Mouse (Mus musculus) MEL (cell line): ENCODE measurements around the gene Ecm1. TPM values are rescaled to one million over a fixed set of nuclear protein-coding genes. Genes with fewer than 3 reads are reported as not detected.
A peak's percentile ranks its signal among the peaks of the same experiment; 100 is the strongest.

Experiments
- DNase-seq: peaks from one replicate; pipeline ENCODE4 v3.0.0; 2011; ENCODE audit warnings: low read depth, low spot score
- H3K27ac ChIP-seq: 2 replicates; pipeline ENCODE4 v1.5.1; 2012; ENCODE audit warnings: low read depth, mild to moderate bottlenecking, control low read depth, low read length, moderate library complexity; ENCODE audit not compliant: control insufficient read depth
- H3K27me3 ChIP-seq, 2 experiments: fragments of 150-350 bp in 1 of 2; sonication (generic) in 1 of 2; 2 replicates each; pipeline ENCODE4 v1.6.1; 2012; ENCODE audit warnings: low read length in 2 of 2, mild to moderate bottlenecking in 2 of 2, improper control_type of control experiment in 1 of 2, moderate library complexity in 1 of 2; ENCODE audit not compliant: insufficient read depth in 2 of 2, control insufficient read depth in 1 of 2
- H3K36me3 ChIP-seq, 2 experiments: 2 replicates each; pipeline ENCODE4 v1.6.1; 2012 to 2014; ENCODE audit warnings: low read length in 2 of 2, improper control_type of control experiment in 1 of 2, inconsistent platforms in 1 of 2, mild to moderate bottlenecking in 1 of 2; ENCODE audit not compliant: insufficient read depth in 2 of 2, control insufficient read depth in 1 of 2
- H3K4me1 ChIP-seq, 2 experiments: fragments of 150-350 bp in 1 of 2; sonication (generic) in 1 of 2; 2 replicates each; pipeline ENCODE4 v1.6.1; 2012; ENCODE audit warnings: low read length in 2 of 2, improper control_type of control experiment in 1 of 2, mild to moderate bottlenecking in 1 of 2; ENCODE audit not compliant: insufficient read depth in 2 of 2, control insufficient read depth in 1 of 2
- H3K4me3 ChIP-seq, 2 experiments: fragments of 150-350 bp in 1 of 2; sonication (generic) in 1 of 2; 2 replicates each; pipeline ENCODE4 v1.5.1; 2012; ENCODE audit warnings: low read depth in 2 of 2, low read length in 2 of 2, mild to moderate bottlenecking in 2 of 2, moderate library complexity in 2 of 2, control low read depth in 1 of 2, improper control_type of control experiment in 1 of 2; ENCODE audit not compliant: control insufficient read depth in 1 of 2, insufficient read depth in 1 of 2
- H3K79me2 ChIP-seq: 2 replicates; pipeline ENCODE4 v1.6.1; 2012; ENCODE audit warnings: mild to moderate bottlenecking, low read length, moderate library complexity; ENCODE audit not compliant: control insufficient read depth, poor library complexity, insufficient read depth
- H3K9ac ChIP-seq: 2 replicates; pipeline ENCODE4 v1.6.1; 2012; ENCODE audit warnings: low read depth, mild to moderate bottlenecking, control low read depth, low read length, moderate library complexity; ENCODE audit not compliant: control insufficient read depth, poor library complexity, severe bottlenecking
- H3K9me3 ChIP-seq: fragments of 150-350 bp; sonication (generic); replicated peaks from 2 replicates; pipeline ENCODE4 v1.6.1; 2012; ENCODE audit warnings: mild to moderate bottlenecking, low read length, improper control_type of control experiment, moderate library complexity; ENCODE audit not compliant: insufficient read depth
- BHLHE40 ChIP-seq: IDR thresholded peaks from 2 replicates; pipeline ENCODE4 v1.6.1; 2012; ENCODE audit warnings: low read depth, mild to moderate bottlenecking, inconsistent platforms, low read length, improper control_type of control experiment, borderline replicate concordance
- CHD2 ChIP-seq: IDR thresholded peaks from 2 replicates; pipeline ENCODE4 v1.6.1; 2011; ENCODE audit warnings: low read length, improper control_type of control experiment
- CTCF ChIP-seq, 3 experiments: IDR thresholded peaks in 2 of 3; conservative IDR thresholded peaks in 1 of 3; 2 replicates each; pipeline ENCODE4 v1.5.1; 2011 to 2012; ENCODE audit warnings: low read length in 3 of 3, low read depth in 2 of 3, mild to moderate bottlenecking in 2 of 3, improper control_type of control experiment in 1 of 3, inconsistent platforms in 1 of 3, mixed read lengths in 1 of 3, moderate library complexity in 1 of 3; ENCODE audit not compliant: control insufficient read depth in 1 of 3, insufficient read depth in 1 of 3, poor library complexity in 1 of 3, severe bottlenecking in 1 of 3
- E2F4 ChIP-seq: IDR thresholded peaks from 2 replicates; pipeline ENCODE4 v1.6.1; 2011; ENCODE audit warnings: low read depth, low read length, improper control_type of control experiment, borderline replicate concordance
- EP300 ChIP-seq, 2 experiments: IDR thresholded peaks; 2 replicates each; pipeline ENCODE4 v1.6.1; 2011; ENCODE audit warnings: improper control_type of control experiment in 2 of 2, low read length in 2 of 2, low read depth in 1 of 2, mild to moderate bottlenecking in 1 of 2
- GABPA ChIP-seq: IDR thresholded peaks from 2 replicates; pipeline ENCODE4 v1.6.1; 2012; ENCODE audit warnings: low read depth, mild to moderate bottlenecking, inconsistent platforms, low read length, improper control_type of control experiment, moderate library complexity
- GATA1 ChIP-seq: IDR thresholded peaks from 2 replicates; pipeline ENCODE4 v1.6.1; 2011; ENCODE audit warnings: low read depth, low read length, improper control_type of control experiment
- JUND ChIP-seq: IDR thresholded peaks from 2 replicates; pipeline ENCODE4 v1.6.1; 2011; ENCODE audit warnings: low read depth, mild to moderate bottlenecking, improper control_type of control experiment, low read length
- MEF2A ChIP-seq: IDR thresholded peaks from 2 replicates; pipeline ENCODE4 v1.6.1; 2014; ENCODE audit warnings: low read depth, mild to moderate bottlenecking, inconsistent platforms, low read length, improper control_type of control experiment; ENCODE audit not compliant: poor library complexity, insufficient replicate concordance, severe bottlenecking; ENCODE audit errors: extremely low read depth
- NELFE ChIP-seq: IDR thresholded peaks from 2 replicates; pipeline ENCODE4 v1.6.1; 2011; ENCODE audit warnings: low read depth, low read length, improper control_type of control experiment
- POLR2A ChIP-seq, 2 experiments: IDR thresholded peaks; 2 replicates each; pipeline ENCODE4 v1.6.1; 2011 to 2012; ENCODE audit warnings: low read length in 2 of 2, mild to moderate bottlenecking in 2 of 2, control low read depth in 1 of 2, improper control_type of control experiment in 1 of 2, low read depth in 1 of 2, moderate library complexity in 1 of 2; ENCODE audit not compliant: control insufficient read depth in 1 of 2, insufficient read depth in 1 of 2, poor library complexity in 1 of 2
- POLR2AphosphoS2 ChIP-seq: IDR thresholded peaks from 2 replicates; pipeline ENCODE4 v1.6.1; 2011; ENCODE audit warnings: low read length, improper control_type of control experiment
- RCOR1 ChIP-seq: IDR thresholded peaks from 2 replicates; pipeline ENCODE4 v1.6.1; 2012; ENCODE audit warnings: low read depth, mild to moderate bottlenecking, inconsistent platforms, low read length, improper control_type of control experiment
- SIN3A ChIP-seq: IDR thresholded peaks from 2 replicates; pipeline ENCODE4 v1.6.1; 2012; ENCODE audit warnings: low read length, improper control_type of control experiment, inconsistent platforms
- SMC3 ChIP-seq: IDR thresholded peaks from 2 replicates; pipeline ENCODE4 v1.6.1; 2011; ENCODE audit warnings: low read depth, low read length, improper control_type of control experiment
- UBTF ChIP-seq: IDR thresholded peaks from 2 replicates; pipeline ENCODE4 v1.6.1; 2012; ENCODE audit warnings: low read depth, mild to moderate bottlenecking, inconsistent platforms, low read length, improper control_type of control experiment, moderate library complexity, borderline replicate concordance; ENCODE audit not compliant: insufficient read depth
- USF1 ChIP-seq: IDR thresholded peaks from 2 replicates; pipeline ENCODE4 v1.6.1; 2014; ENCODE audit warnings: low read depth, mild to moderate bottlenecking, inconsistent platforms, low read length, improper control_type of control experiment, moderate library complexity
- ZMIZ1 ChIP-seq: IDR thresholded peaks from 2 replicates; pipeline ENCODE4 v1.6.1; 2012; ENCODE audit warnings: low read depth, mild to moderate bottlenecking, inconsistent platforms, low read length, improper control_type of control experiment, moderate library complexity
- ZNF384 ChIP-seq: IDR thresholded peaks from 2 replicates; pipeline ENCODE4 v1.6.1; 2012; ENCODE audit warnings: low read depth, mild to moderate bottlenecking, inconsistent platforms, low read length, improper control_type of control experiment
- polyA plus RNA-seq, 2 experiments: library from polyadenylated mRNA; stranded (reverse) in 1 of 2; unstranded in 1 of 2; fragments of >175 nt in 1 of 2; fragments of >200 nt in 1 of 2; gene quantifications; 2 replicates each; pipeline versions ENCODE4 v1.2.1 to v1.2.4; 2012; ENCODE audit warnings: low replicate concordance in 2 of 2, low read depth in 1 of 2; ENCODE audit not compliant: insufficient read length in 2 of 2, insufficient read depth in 1 of 2, missing spikeins in 1 of 2
- total RNA-seq: library from RNA; depleted of rRNA; stranded (reverse); fragments of 300-350 nt; gene quantifications from 2 replicates; pipeline ENCODE4 v1.2.3, GENCODE M21; 2012

Gene Ecm1
- total and polyA plus RNA-seq, 3 experiments, result 1.0 to 9.5 TPM; not detected in 1

GRCm38 (mm10) chr3:95754345-95755206 lies 15.2 kb upstream of the Ecm1 start (continued):
- TF ChIP-seq E2F4, result peak; percentile 90
- peak; percentile 98 for TF ChIP-seq SIN3A
- no peak for TF ChIP-seq GABPA
- TF ChIP-seq JUND, result peak; percentile 64; the same call in 1 of the 2 replicates
- TF ChIP-seq NELFE, result peak; percentile 99

GRCm38 (mm10) chr3:95752935-95753334 lies 13.6 kb upstream of the Ecm1 start:
- H3K36me3 ChIP-seq, result peaks cover 14 to 40% of the 10 kb centered on the region in 2 experiments
- H3K4me1 ChIP-seq, result peaks cover 0 to 5% of the 10 kb centered on the region in 2 experiments; a peak in 3 of 4 replicates

DNA sequence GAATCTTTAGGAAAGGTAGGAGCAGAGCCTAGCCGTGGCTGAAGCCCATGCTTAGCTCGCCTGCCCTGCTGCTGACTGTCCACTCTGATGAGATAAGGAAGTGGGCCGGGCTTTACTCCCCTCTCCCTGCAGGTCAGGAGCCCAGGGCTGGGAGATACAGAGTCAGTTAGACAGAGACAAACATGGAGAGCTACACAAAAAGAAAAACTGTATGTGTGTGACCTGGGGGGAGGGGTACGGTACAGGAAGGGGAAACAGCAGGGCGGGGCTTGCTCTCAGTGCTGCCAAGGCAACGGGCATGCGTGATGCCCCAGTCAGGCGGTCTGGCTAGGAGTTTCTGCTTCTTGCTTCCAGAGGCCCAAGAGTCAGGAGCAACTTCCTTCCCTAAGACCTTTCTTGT lies 1.0 kb upstream of the Ecm1 start:
- peaks cover 0 to 18% of the 10 kb centered on the region in 2 experiments; a peak in 2 of 4 replicates for H3K4me1 ChIP-seq
- no peaks in the 10 kb centered on the region for H3K79me2 ChIP-seq
- H3K36me3 ChIP-seq, result peaks cover 20 to 24% of the 10 kb centered on the region in 2 experiments
- H3K27ac ChIP-seq, result no peak overlapping the region
- peak; percentile 55 for DNase-seq
- no peak overlapping the region for H3K9ac ChIP-seq
- no peak for TF ChIP-seq CTCF (IDR thresholded peaks at IDR 0.05 in 2 of 3, conservative IDR thresholded peaks at IDR 0.05 in 1 of 3; ENCODE audit: control insufficient read depth in 1 of 3, insufficient read depth in 1 of 3, low read depth in 2 of 3, low read length in 3 of 3, poor library complexity in 1 of 3, severe bottlenecking in 1 of 3)
- TF ChIP-seq MEF2A, result no peak
- TF ChIP-seq CHD2, result no peak
- TF ChIP-seq RCOR1, result no peak
- no peak for TF ChIP-seq UBTF
- no peak for TF ChIP-seq SMC3
- TF ChIP-seq POLR2AphosphoS2, result no peak
- TF ChIP-seq EP300 (IDR thresholded peaks at IDR 0.05; ENCODE audit: low read depth in 1 of 2, low read length in 2 of 2), result no peak
- TF ChIP-seq GATA1, result no peak
- no peak for TF ChIP-seq ZNF384
- TF ChIP-seq BHLHE40, result no peak
- no peak for TF ChIP-seq USF1
- no peak for TF ChIP-seq ZMIZ1
- no peak for TF ChIP-seq POLR2A (IDR thresholded peaks at IDR 0.05; ENCODE audit: control insufficient read depth in 1 of 2, insufficient read depth in 1 of 2, low read depth in 1 of 2, low read length in 2 of 2, poor library complexity in 1 of 2)
- no peak overlapping the region for H3K4me3 ChIP-seq
- no peaks in the 10 kb centered on the region for H3K9me3 ChIP-seq
- no peaks in the 10 kb centered on the region for H3K27me3 ChIP-seq

More at GRCm38 (mm10) chr3:95752935-95753334, 13.6 kb upstream of the Ecm1 start:
- no peak overlapping the region for H3K4me3 ChIP-seq
- H3K27ac ChIP-seq, result no peak overlapping the region
- H3K79me2 ChIP-seq, result peaks cover 14% of the 10 kb centered on the region
- TF ChIP-seq ZMIZ1, result no peak
- no peak for DNase-seq
- H3K9me3 ChIP-seq, result no peaks in the 10 kb centered on the region
- H3K27me3 ChIP-seq, result no peaks in the 10 kb centered on the region
- H3K9ac ChIP-seq, result no peak overlapping the region
